Mouse (Mus musculus) heart, postnatal 0 days (tissue): ENCODE measurements around the gene Ybx2. TPM values are rescaled to one million over a fixed set of nuclear protein-coding genes. Genes with fewer than 3 reads are reported as not detected.
"Not testable (repeated sequence)": the region's sequence is repeated elsewhere in the genome, so short reads cannot be mapped to it uniquely, and the experiment has no call there.

ENCODE experiments used
- ATAC-seq: fragments of 200-750 bp; cut with Nextera tagmentation; 2 replicates; pipeline ENCODE4 v1.8.0; 2017; ENCODE audit warnings: low read depth, moderate number of reproducible peaks, moderate library complexity; ENCODE audit not compliant: insufficient read depth
- DNase-seq: peaks from one replicate; pipeline ENCODE4 v3.0.0-alpha.2; 2016; ENCODE audit warnings: low spot score
- H3K27ac ChIP-seq: fragments of 300-500 bp; sonication (generic); 2 replicates; pipeline ENCODE4 v1.5.1; 2014; ENCODE audit warnings: low read depth, mild to moderate bottlenecking
- H3K27me3 ChIP-seq: fragments of 300-500 bp; sonication (generic); 2 replicates; pipeline ENCODE4 v1.6.1; 2014; ENCODE audit warnings: low read length, mixed read lengths; ENCODE audit not compliant: control insufficient read depth, insufficient read depth
- H3K36me3 ChIP-seq: fragments of 300-500 bp; sonication (generic); replicated peaks from 2 replicates; pipeline ENCODE4 v1.6.1; 2014; ENCODE audit warnings: low read length, mixed read lengths; ENCODE audit not compliant: control insufficient read depth, insufficient read depth
- H3K4me1 ChIP-seq: fragments of 300-500 bp; sonication (generic); 2 replicates; pipeline ENCODE4 v1.6.1; 2014; ENCODE audit warnings: antibody characterized with exemption; ENCODE audit not compliant: control insufficient read depth, insufficient read depth
- H3K4me2 ChIP-seq: fragments of 300-500 bp; sonication (generic); 2 replicates; pipeline ENCODE4 v1.6.1; 2014; ENCODE audit warnings: low read depth, mild to moderate bottlenecking, low read length, moderate library complexity
- H3K4me3 ChIP-seq: fragments of 300-500 bp; sonication (generic); 2 replicates; pipeline ENCODE4 v1.5.1; 2014; ENCODE audit warnings: low read depth, low read length
- H3K9ac ChIP-seq: fragments of 300-500 bp; sonication (generic); replicated peaks from 2 replicates; pipeline ENCODE4 v1.6.1; 2014; ENCODE audit warnings: low read depth, low read length, mixed read lengths
- H3K9me3 ChIP-seq: fragments of 300-500 bp; sonication (generic); replicated peaks from 2 replicates; pipeline ENCODE4 v1.6.1; 2016; ENCODE audit warnings: low read length; ENCODE audit not compliant: control insufficient read depth
- CTCF ChIP-seq: IDR thresholded peaks from 2 replicates; pipeline ENCODE4 v1.5.1; 2016; ENCODE audit warnings: antibody characterized with exemption, control low read depth, low read depth
- EP300 ChIP-seq: IDR thresholded peaks from 2 replicates; pipeline ENCODE4 v1.6.1; 2016; ENCODE audit warnings: antibody characterized with exemption, low read depth
- WGBS: fragments of 180-500 bp; shearing (Covaris S2); extraction: QIAGEN DNeasy Blood & Tissue Kit; methylation state at CpG from one replicate; pipeline ENCODE4 v1.1.7; 2014; 5-methylcytosine and 5-hydroxymethylcytosine counted together
- polyA plus RNA-seq: library from polyadenylated mRNA; unstranded; fragments of >200 nt; fragmentation: Nextera tagmentation; extraction: Ambion mirVana; gene quantifications from 2 replicates; pipeline ENCODE4 v1.2.1, GENCODE M21; 2015
- total RNA-seq: library from RNA; depleted of rRNA; stranded (reverse); fragments of >200 nt; gene quantifications from 2 replicates; pipeline ENCODE4 v1.2.3, GENCODE M21; 2014; ENCODE audit warnings: low replicate concordance

The Ybx2 gene
- total and polyA plus RNA-seq, 2 experiments from 2014 or later = 4.9 to 25.6 TPM

DNA sequence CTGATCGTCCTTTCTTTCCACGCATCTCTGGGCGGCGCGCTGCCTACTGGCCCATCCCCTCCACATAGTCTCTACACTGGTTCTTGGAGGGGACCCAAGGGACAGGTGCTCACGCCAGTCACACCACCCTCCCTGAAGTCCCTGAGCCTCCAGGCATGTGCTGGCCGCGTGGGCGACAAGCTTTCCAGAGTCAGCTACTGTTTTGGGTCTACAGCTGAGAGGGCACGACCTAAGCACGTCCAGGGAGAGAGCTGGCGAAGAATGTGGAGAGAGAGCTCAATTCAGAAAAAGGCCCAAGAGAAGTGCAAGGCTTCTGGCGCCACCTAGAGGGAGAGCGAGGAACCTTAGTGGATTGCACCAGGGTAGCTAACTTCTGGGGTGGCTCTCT lies 13.2 kb downstream of the Ybx2 start:
- Histone ChIP-seq H3K9me3 (no peaks in the 10 kb centered on the region), H3K4me2 (peak overlapping the region; percentile 62), H3K9ac (no peak overlapping the region), H3K4me3 (peak overlapping the region; percentile 60), H3K27ac (peak overlapping the region; percentile 94), H3K4me1 (peaks cover 11% of the 10 kb centered on the region), H3K27me3 (no peaks in the 10 kb centered on the region), H3K36me3 (peaks cover 22% of the 10 kb centered on the region)
- peak; percentile 95 for DNase-seq
- peak; percentile 96 for TF ChIP-seq CTCF
- TF ChIP-seq EP300 = 0 out of 2 replicates have a peak, but pooled peaks have one; percentile 78
- WGBS = 1% methylated on average over 14 of the region's 14 CpGs
- peak; percentile 49 for ATAC-seq

DNA sequence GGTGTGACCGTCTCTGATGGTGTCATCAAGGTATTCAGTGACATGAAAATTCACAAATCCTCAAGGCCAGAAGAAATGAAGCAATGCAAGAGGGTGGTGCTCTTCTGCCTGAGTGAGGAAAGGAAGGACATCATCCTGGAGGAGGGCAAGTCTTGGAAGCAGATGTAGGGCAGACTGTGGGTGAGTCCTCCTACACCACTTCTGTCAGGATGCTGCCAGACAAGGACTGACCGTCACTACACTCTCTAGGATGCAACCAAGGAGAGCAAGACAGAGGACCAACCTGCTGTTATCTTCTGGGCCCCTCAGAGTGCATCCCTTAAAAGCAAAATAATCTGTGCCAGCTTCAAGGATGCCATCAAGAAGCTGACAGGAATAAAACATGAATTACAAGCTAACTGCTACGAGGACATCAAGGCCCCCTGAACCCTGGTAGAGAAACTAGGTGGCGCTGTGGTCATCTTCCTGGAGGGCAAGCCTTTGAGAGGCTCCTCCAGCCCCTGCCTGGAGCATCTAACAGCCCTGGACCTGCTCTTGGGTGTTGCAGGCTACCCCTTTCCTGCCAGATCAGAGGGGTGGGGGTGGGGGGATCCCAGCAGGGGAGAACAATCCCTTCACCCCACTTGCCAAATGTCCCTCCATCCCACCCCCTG lies 15.3 kb downstream of the Ybx2 start:
- H3K27ac ChIP-seq = no peak overlapping the region
- no peak overlapping the region for H3K4me3 ChIP-seq
- 44% methylated on average over 4 of the region's 4 CpGs for whole genome bisulfite sequencing
- H3K9ac ChIP-seq = no peak overlapping the region
- H3K27me3 ChIP-seq = no peaks in the 10 kb centered on the region
- H3K4me1 ChIP-seq = peaks cover 7% of the 10 kb centered on the region
- H3K36me3 ChIP-seq = peaks cover 2% of the 10 kb centered on the region; the same call in 1 of the 2 replicates
- H3K4me2 ChIP-seq = no peak overlapping the region
- ATAC-seq = no peak
- no peaks in the 10 kb centered on the region for H3K9me3 ChIP-seq
- no peak for DNase-seq
- TF ChIP-seq EP300 (no peak), CTCF (peak; percentile 31)

DNA sequence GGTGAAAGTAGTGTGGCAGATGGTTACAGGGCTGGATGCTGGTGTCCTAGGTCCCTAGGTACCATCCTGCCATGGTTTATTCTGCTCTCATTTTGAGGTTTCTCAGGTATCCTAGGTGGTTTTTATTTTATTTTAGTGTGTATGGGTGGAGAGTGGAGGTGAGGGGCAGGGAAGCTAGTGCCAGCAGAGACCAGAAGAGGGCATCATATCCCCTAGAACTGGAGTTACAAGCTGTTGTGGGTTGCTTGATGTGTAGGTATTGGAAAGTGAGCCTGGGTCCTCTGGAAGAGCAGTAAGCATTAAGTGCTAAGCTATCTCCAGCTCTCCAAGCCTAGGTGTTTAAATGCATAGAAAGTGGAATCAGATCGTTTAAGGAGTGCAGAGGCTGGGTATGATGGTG lies 16.7 kb downstream of the Ybx2 start:
- Histone ChIP-seq H3K4me3 (no peak overlapping the region), H3K27me3 (no peaks in the 10 kb centered on the region), H3K4me2 (no peak overlapping the region), H3K9ac (no peak overlapping the region), H3K27ac (no peak overlapping the region), H3K4me1 (no peaks in the 10 kb centered on the region), H3K36me3 (no peaks in the 10 kb centered on the region), H3K9me3 (no peaks in the 10 kb centered on the region)
- 40% methylated on average over 1 of the region's 1 CpGs for WGBS
- DNase-seq = no peak
- no peak for ATAC-seq
- 0 out of 2 replicates have a peak, but pooled peaks have one; percentile 16 for TF ChIP-seq CTCF
- TF ChIP-seq EP300 = no peak

DNA sequence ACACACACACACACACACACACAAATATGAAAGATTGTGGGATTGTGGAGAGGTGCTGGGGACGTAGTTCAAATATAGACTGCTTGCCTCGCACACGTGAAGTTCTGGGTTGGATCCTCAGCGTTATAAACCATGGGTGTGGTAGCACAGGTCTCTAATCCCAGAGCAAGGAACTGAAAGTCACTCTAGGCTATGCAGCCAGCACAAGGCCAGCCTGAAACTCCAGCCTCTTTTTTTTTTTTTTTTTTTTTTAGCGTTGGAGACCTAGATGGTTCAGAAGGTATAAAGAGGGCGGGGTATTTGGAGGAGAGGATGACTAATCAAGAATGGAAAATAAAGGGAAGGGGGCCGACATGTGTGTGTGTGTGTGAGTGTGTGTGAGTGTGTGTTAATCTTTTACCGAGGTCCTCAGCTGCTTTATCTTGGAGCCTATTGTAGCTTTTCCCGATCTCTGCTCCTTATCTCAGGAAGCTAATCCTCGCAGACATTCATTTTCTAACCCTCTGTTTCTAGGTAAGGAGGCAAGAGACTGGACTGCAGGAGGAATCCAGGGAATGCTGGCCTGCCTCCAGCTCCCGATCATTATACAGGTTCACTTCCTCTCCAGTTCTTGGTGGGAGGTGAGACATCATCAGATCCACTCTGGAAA lies 17.8 kb downstream of the Ybx2 start:
- no peaks in the 10 kb centered on the region for H3K4me1 ChIP-seq
- no peaks in the 10 kb centered on the region for H3K36me3 ChIP-seq
- no peak overlapping the region for H3K27ac ChIP-seq
- no peaks in the 10 kb centered on the region for H3K27me3 ChIP-seq
- no peak overlapping the region for H3K9ac ChIP-seq
- TF ChIP-seq EP300 (no peak), CTCF (no peak)
- no peak overlapping the region for H3K4me2 ChIP-seq
- no peak overlapping the region for H3K4me3 ChIP-seq
- H3K9me3 ChIP-seq = no peaks in the 10 kb centered on the region
- 29% methylated on average over 11 of the region's 11 CpGs for WGBS
- no peak for DNase-seq
- ATAC-seq = no peak

DNA sequence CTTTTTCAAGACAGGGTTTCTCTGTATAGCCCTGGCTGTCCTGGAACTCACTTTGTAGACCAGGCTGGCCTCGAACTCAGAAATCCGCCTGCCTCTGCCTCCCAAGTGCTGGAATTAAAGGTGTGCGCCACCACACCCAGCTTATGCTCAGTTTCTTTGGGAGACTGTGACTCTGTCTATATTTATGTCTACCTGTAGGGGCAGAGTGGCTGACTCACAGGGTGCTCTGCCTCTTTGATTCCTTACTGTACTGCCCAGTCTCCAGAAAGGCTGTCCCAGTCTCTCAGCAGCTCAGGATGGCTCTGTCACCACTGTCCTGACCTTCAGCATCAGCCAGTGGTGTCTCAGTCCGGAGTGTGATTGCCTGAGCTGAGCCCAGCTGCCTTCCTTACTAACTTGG lies 20.0 kb downstream of the Ybx2 start:
- H3K36me3 ChIP-seq, H3K4me3 ChIP-seq, ATAC-seq, H3K4me2 ChIP-seq, H3K27ac ChIP-seq, H3K4me1 ChIP-seq, DNase-seq, H3K9ac ChIP-seq, H3K27me3 ChIP-seq, H3K9me3 ChIP-seq: not testable (repeated sequence)
- WGBS = 51% methylated on average over 3 of the region's 4 CpGs

DNA sequence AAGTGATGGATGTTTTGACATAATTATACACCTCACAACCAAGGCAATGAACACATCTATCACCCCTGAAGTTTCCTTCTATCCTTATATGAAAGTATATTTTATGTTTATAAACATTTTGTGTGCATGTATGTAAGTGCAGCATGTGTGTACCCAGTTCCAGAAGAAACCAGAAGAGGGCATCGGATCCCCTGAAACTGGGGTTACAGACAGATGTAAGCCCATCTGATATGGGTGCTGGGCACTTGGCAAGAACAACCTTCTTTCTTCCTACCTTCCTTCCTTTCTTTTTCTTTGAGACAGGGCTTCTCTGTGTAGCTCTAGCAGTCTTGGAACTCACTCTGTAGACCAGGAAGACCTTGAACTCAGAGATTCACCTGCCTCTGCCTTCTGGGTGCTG lies 20.6 kb downstream of the Ybx2 start:
- WGBS = 85% methylated on average over 1 of the region's 1 CpGs
- TF ChIP-seq EP300 (no peak), CTCF (no peak)
- Histone ChIP-seq H3K9ac (no peak overlapping the region), H3K9me3 (no peaks in the 10 kb centered on the region), H3K4me1 (no peaks in the 10 kb centered on the region), H3K27me3 (no peaks in the 10 kb centered on the region), H3K36me3 (no peaks in the 10 kb centered on the region), H3K4me3 (no peak overlapping the region), H3K4me2 (no peak overlapping the region), H3K27ac (no peak overlapping the region)
- DNase-seq (no peak), ATAC-seq (no peak)
